Mouse (Mus musculus): ENCODE measurements around the gene Bnip1.

- TF ChIP-seq GATA1 (IDR thresholded peaks at IDR 0.05; ENCODE audit: borderline replicate concordance, low read length), result no peak
- TF ChIP-seq FLI1 (IDR thresholded peaks at IDR 0.05; ENCODE audit: low read length), result no peak
Observed at GRCm38 (mm10) chr17:26794744-26795143, 13.9 kb downstream of the Bnip1 start.

Measured in megakaryocyte, embryonic 14.5 days (primary cell).